Mouse (Mus musculus): Measurements from ENCODE around the gene Rtkn. TPM values are rescaled to one million over a fixed set of nuclear protein-coding genes. Genes with fewer than 3 reads are reported as not detected.

Rtkn gene
- total and polyA plus RNA-seq, 3 experiments = 5.4 to 8.3 TPM; not detected in 1

- peak; percentile 71 for DNase-seq (ENCODE audit: low read depth, low spot score)
- no peaks in the 10 kb centered on the region for H3K9me3 ChIP-seq (replicated peaks; ENCODE audit: insufficient read depth, low read length)
- TF ChIP-seq MXI1 (IDR thresholded peaks at IDR 0.05; ENCODE audit: low read depth, low read length) (peak; percentile 15; the same call in 1 of the 2 replicates), GABPA (IDR thresholded peaks at IDR 0.05; ENCODE audit: low read depth, low read length) (no peak), SIN3A (IDR thresholded peaks at IDR 0.05; ENCODE audit: low read length) (peak; percentile 28; the same call in 1 of the 2 replicates), CTCF (IDR thresholded peaks at IDR 0.05 in 2 of 3, conservative IDR thresholded peaks at IDR 0.05 in 1 of 3; ENCODE audit: control insufficient read depth in 1 of 3, insufficient read depth in 1 of 3, low read depth in 2 of 3, low read length in 3 of 3, poor library complexity in 1 of 3, severe bottlenecking in 1 of 3) (peak in 2 of 3 experiments; percentile 9 to 32; a peak in 2 of 6 replicates), HCFC1 (IDR thresholded peaks at IDR 0.05; ENCODE audit: low read depth, low read length) (no peak), MAX (IDR thresholded peaks at IDR 0.05; ENCODE audit: low read length) (peak; percentile 39; the same call in 1 of the 2 replicates), MYC (IDR thresholded peaks at IDR 0.05; ENCODE audit: low read depth, low read length) (peak; percentile 78), POLR2A (IDR thresholded peaks at IDR 0.05; ENCODE audit: control insufficient read depth in 1 of 2, insufficient read depth in 1 of 2, low read depth in 1 of 2, low read length in 2 of 2, poor library complexity in 1 of 2) (no peak), CHD1 (IDR thresholded peaks at IDR 0.05; ENCODE audit: low read depth, low read length) (no peak)
- peak overlapping the region; percentile 44 for H3K27ac ChIP-seq (ENCODE audit: control insufficient read depth, low read depth, low read length)
- no peaks in the 10 kb centered on the region for H3K27me3 ChIP-seq (ENCODE audit: control insufficient read depth in 1 of 2, insufficient read depth in 2 of 2, low read length in 2 of 2)
- H3K9ac ChIP-seq (ENCODE audit: control insufficient read depth, low read depth, low read length, poor library complexity, severe bottlenecking) = peak overlapping the region; percentile 89
- H3K36me3 ChIP-seq (ENCODE audit: control insufficient read depth in 1 of 2, insufficient read depth in 2 of 2, low read length in 2 of 2) = no peaks in the 10 kb centered on the region
- H3K4me3 ChIP-seq (ENCODE audit: control insufficient read depth in 1 of 2, insufficient read depth in 1 of 2, low read depth in 2 of 2, low read length in 2 of 2) = peak overlapping the region; percentile 72 to 91
- H3K79me2 ChIP-seq (ENCODE audit: control insufficient read depth, insufficient read depth, low read length, poor library complexity) = peaks cover 6% of the 10 kb centered on the region; the same call in 1 of the 2 replicates
- peaks cover 0 to 10% of the 10 kb centered on the region in 2 experiments; a peak in 3 of 4 replicates for H3K4me1 ChIP-seq (ENCODE audit: control insufficient read depth in 1 of 2, insufficient read depth in 2 of 2, low read length in 2 of 2)
Observed at GRCm38 (mm10) chr6:83138056-83138455, 2.8 kb downstream of the Rtkn start.

DNA sequence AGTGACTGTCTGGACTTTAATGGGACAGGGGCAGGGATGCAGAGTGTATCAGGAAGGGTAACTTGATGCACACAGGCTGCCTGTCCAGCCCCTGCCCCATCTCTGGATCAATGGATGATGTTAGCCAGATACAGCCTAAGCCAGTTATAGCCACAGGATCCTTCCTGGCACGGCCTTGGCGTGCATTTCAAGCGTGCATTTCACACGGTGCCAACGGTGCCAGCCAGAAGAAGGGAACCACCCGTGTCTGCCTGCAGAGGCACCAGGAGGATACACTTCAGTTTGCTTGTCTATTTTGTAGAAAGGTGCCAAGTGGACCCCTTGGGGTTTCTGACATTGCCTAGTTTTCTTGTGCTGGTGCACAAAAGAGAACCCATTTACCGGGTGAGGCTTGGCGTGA, 4.8 kb downstream of the Rtkn start:
- no peak for TF ChIP-seq CHD1 (IDR thresholded peaks at IDR 0.05; ENCODE audit: low read depth, low read length)
- TF ChIP-seq BHLHE40 (IDR thresholded peaks at IDR 0.05; ENCODE audit: borderline replicate concordance, low read depth, low read length) = no peak
- TF ChIP-seq USF1 (IDR thresholded peaks at IDR 0.05; ENCODE audit: low read depth, low read length) = no peak
- no peak for TF ChIP-seq MAZ (IDR thresholded peaks at IDR 0.05; ENCODE audit: low read depth, low read length)
- TF ChIP-seq POLR2A (IDR thresholded peaks at IDR 0.05; ENCODE audit: control insufficient read depth in 1 of 2, insufficient read depth in 1 of 2, low read depth in 1 of 2, low read length in 2 of 2, poor library complexity in 1 of 2) = no peak
- TF ChIP-seq MAFK (IDR thresholded peaks at IDR 0.05; ENCODE audit: borderline replicate concordance, low read depth, low read length) = no peak
- Histone ChIP-seq H3K36me3 (ENCODE audit: control insufficient read depth in 1 of 2, insufficient read depth in 2 of 2, low read length in 2 of 2) (no peaks in the 10 kb centered on the region), H3K27me3 (ENCODE audit: control insufficient read depth in 1 of 2, insufficient read depth in 2 of 2, low read length in 2 of 2) (no peaks in the 10 kb centered on the region), H3K9ac (ENCODE audit: control insufficient read depth, low read depth, low read length, poor library complexity, severe bottlenecking) (no peak overlapping the region), H3K4me3 (ENCODE audit: control insufficient read depth in 1 of 2, insufficient read depth in 1 of 2, low read depth in 2 of 2, low read length in 2 of 2) (no peak overlapping the region), H3K4me1 (ENCODE audit: control insufficient read depth in 1 of 2, insufficient read depth in 2 of 2, low read length in 2 of 2) (peaks cover 0 to 10% of the 10 kb centered on the region in 2 experiments; a peak in 3 of 4 replicates), H3K79me2 (ENCODE audit: control insufficient read depth, insufficient read depth, low read length, poor library complexity) (peaks cover 6% of the 10 kb centered on the region; the same call in 1 of the 2 replicates), H3K27ac (ENCODE audit: control insufficient read depth, low read depth, low read length) (no peak overlapping the region), H3K9me3 (replicated peaks; ENCODE audit: insufficient read depth, low read length) (no peaks in the 10 kb centered on the region)
- no peak for DNase-seq (ENCODE audit: low read depth, low spot score)

GRCm38 (mm10) chr6:83141636-83142035, 6.4 kb downstream of the Rtkn start:
- TF ChIP-seq ZMIZ1 (IDR thresholded peaks at IDR 0.05; ENCODE audit: low read depth, low read length) (no peak), NELFE (IDR thresholded peaks at IDR 0.05; ENCODE audit: low read depth, low read length) (no peak), RCOR1 (IDR thresholded peaks at IDR 0.05; ENCODE audit: low read depth, low read length) (no peak), CHD2 (IDR thresholded peaks at IDR 0.05; ENCODE audit: low read length) (no peak), USF2 (IDR thresholded peaks at IDR 0.05; ENCODE audit: borderline replicate concordance in 1 of 2, insufficient read depth in 1 of 2, low read depth in 1 of 2, low read length in 2 of 2) (no peak), TAL1 (IDR thresholded peaks at IDR 0.05; ENCODE audit: low read length) (no peak), ELF1 (IDR thresholded peaks at IDR 0.05; ENCODE audit: low read depth, low read length) (no peak), MEF2A (IDR thresholded peaks at IDR 0.05; ENCODE audit: extremely low read depth, insufficient replicate concordance, low read depth, low read length, poor library complexity, severe bottlenecking) (no peak), SMC3 (IDR thresholded peaks at IDR 0.05; ENCODE audit: low read depth, low read length) (no peak), KAT2A (conservative IDR thresholded peaks at IDR 0.05; ENCODE audit: low read depth, low read length) (no peak), ZNF384 (IDR thresholded peaks at IDR 0.05; ENCODE audit: low read depth, low read length) (no peak), POLR2A (IDR thresholded peaks at IDR 0.05; ENCODE audit: control insufficient read depth in 1 of 2, insufficient read depth in 1 of 2, low read depth in 1 of 2, low read length in 2 of 2, poor library complexity in 1 of 2) (no peak), JUND (IDR thresholded peaks at IDR 0.05; ENCODE audit: low read depth, low read length) (no peak), MXI1 (IDR thresholded peaks at IDR 0.05; ENCODE audit: low read depth, low read length) (no peak)
- Histone ChIP-seq H3K4me1 (ENCODE audit: control insufficient read depth in 1 of 2, insufficient read depth in 2 of 2, low read length in 2 of 2) (peaks cover 0 to 4% of the 10 kb centered on the region in 2 experiments; a peak in 3 of 4 replicates), H3K79me2 (ENCODE audit: control insufficient read depth, insufficient read depth, low read length, poor library complexity) (peaks cover 6% of the 10 kb centered on the region; the same call in 1 of the 2 replicates), H3K9me3 (replicated peaks; ENCODE audit: insufficient read depth, low read length) (no peaks in the 10 kb centered on the region), H3K9ac (ENCODE audit: control insufficient read depth, low read depth, low read length, poor library complexity, severe bottlenecking) (no peak overlapping the region), H3K27me3 (ENCODE audit: control insufficient read depth in 1 of 2, insufficient read depth in 2 of 2, low read length in 2 of 2) (no peaks in the 10 kb centered on the region), H3K4me3 (ENCODE audit: control insufficient read depth in 1 of 2, insufficient read depth in 1 of 2, low read depth in 2 of 2, low read length in 2 of 2) (no peak overlapping the region), H3K36me3 (ENCODE audit: control insufficient read depth in 1 of 2, insufficient read depth in 2 of 2, low read length in 2 of 2) (no peaks in the 10 kb centered on the region), H3K27ac (ENCODE audit: control insufficient read depth, low read depth, low read length) (no peak overlapping the region)
- no peak for DNase-seq (ENCODE audit: low read depth, low spot score)

Data from MEL (cell line).